ENCODE assay signal across 13 mouse cellular contexts in genomic region chr4:45423406-45423805, GRCm38 (mm10). TPM values are rescaled to one million over a fixed set of nuclear protein-coding genes. Genes with fewer than 3 reads are reported as not detected.
A peak's percentile ranks its signal among the peaks of the same experiment; 100 is the strongest.
DNase-seq lines count a peak whose midpoint lies in the region; ATAC-seq and TF ChIP-seq lines count a peak whose summit lies in the region.
"Had no signal": no experiment of that assay in that cellular context is flagged by ENCODE, and none has a peak within 500 bp of the region (broad histone marks: within the 10 kb centered on the region; RNA-seq: fewer than 3 reads in every experiment).

No protein-coding gene starts in this region.

- TF ChIP-seq POLR2A in ES-Bruce4 (IDR thresholded peaks at IDR 0.05; ENCODE audit: insufficient read depth, low read length): no peak

- H3K4me1 ChIP-seq in kidney, embryonic 14.5 days (ENCODE audit: control insufficient read depth, insufficient read depth, low read length): peaks cover 15% of the 10 kb centered on the region; the same call in 1 of the 2 replicates
- H3K4me1 ChIP-seq in ES-Bruce4 (ENCODE audit: control insufficient read depth, insufficient read depth, low read length): peaks cover 16% of the 10 kb centered on the region
- H3K4me1 ChIP-seq in embryonic facial prominence, embryonic 13.5 days: peaks cover 46% of the 10 kb centered on the region
- H3K4me1 ChIP-seq in lung, embryonic 15.5 days: peaks cover 47% of the 10 kb centered on the region

- H3K36me3 ChIP-seq in kidney, embryonic 14.5 days (ENCODE audit: control insufficient read depth, insufficient read depth, low read length): no peaks in the 10 kb centered on the region; the same call in 1 of the 2 replicates
- no peaks in the 10 kb centered on the region for H3K36me3 ChIP-seq in ES-Bruce4 (ENCODE audit: control insufficient read depth, insufficient read depth, low read length, poor library complexity, severe bottlenecking)
- H3K36me3 ChIP-seq in embryonic facial prominence, embryonic 13.5 days: peaks cover 12% of the 10 kb centered on the region; the same call in 1 of the 2 replicates
- H3K36me3 ChIP-seq in lung, embryonic 15.5 days: no peaks in the 10 kb centered on the region

- no peaks in the 10 kb centered on the region for H3K27me3 ChIP-seq in kidney, embryonic 14.5 days (ENCODE audit: control insufficient read depth, insufficient read depth, low read length)
- H3K27me3 ChIP-seq in ES-Bruce4 (ENCODE audit: control insufficient read depth, insufficient read depth, low read length, poor library complexity, severe bottlenecking): no peaks in the 10 kb centered on the region
- no peaks in the 10 kb centered on the region for H3K27me3 ChIP-seq in embryonic facial prominence, embryonic 13.5 days
- H3K27me3 ChIP-seq in lung, embryonic 15.5 days: no peaks in the 10 kb centered on the region

- no peak overlapping the region for H3K27ac ChIP-seq in kidney, embryonic 14.5 days (ENCODE audit: low read depth, low read length)
- peak overlapping the region; percentile 65 for H3K27ac ChIP-seq in ES-Bruce4 (ENCODE audit: insufficient read depth, low read length)
- no peak overlapping the region for H3K27ac ChIP-seq in embryonic facial prominence, embryonic 13.5 days
- H3K27ac ChIP-seq in lung, embryonic 15.5 days: peak overlapping the region; percentile 49; the same call in 1 of the 2 replicates
- H3K27ac ChIP-seq: heart, adult 2 months had no signal

- H3K9ac ChIP-seq in kidney, embryonic 14.5 days (ENCODE audit: low read depth, low read length): no peak overlapping the region
- H3K9ac ChIP-seq in ES-Bruce4 (ENCODE audit: low read depth, poor library complexity, severe bottlenecking): no peak overlapping the region
- H3K9ac ChIP-seq in embryonic facial prominence, embryonic 13.5 days: peak overlapping the region; percentile 46; the same call in 1 of the 2 replicates
- no peak overlapping the region for H3K9ac ChIP-seq in lung, embryonic 15.5 days

- DNase-seq in kidney, adult 18-20 months: no peak
- no peak for DNase-seq in left cerebral cortex, postnatal 14 days (ENCODE audit: low spot score in 2 of 2)
- DNase-seq in left cerebral cortex, adult 11 months (ENCODE audit: low spot score): no peak
- DNase-seq: adrenal gland, postnatal 14 days; cerebellum, adult 2 months; heart, adult 2 months; right cerebral cortex, postnatal 14 days; thymus, adult 2 months had no signal

- ATAC-seq in kidney, embryonic 14.5 days (ENCODE audit: low FRiP score, low TSS enrichment): 0 out of 2 replicates have a peak, but pooled peaks have one; percentile 22
- no peak for ATAC-seq in embryonic facial prominence, embryonic 13.5 days (ENCODE audit: insufficient number of reproducible peaks, insufficient read depth, low FRiP score, low TSS enrichment, low read depth)
- ATAC-seq in lung, embryonic 15.5 days (ENCODE audit: borderline replicate concordance, extremely low read depth, low FRiP score, low TSS enrichment): peak; percentile 35; the same call in 1 of the 2 replicates

- intact Hi-C loops in left cerebral cortex, postnatal 14 days (cut with DNase I): no loop called here

- 0 out of 2 replicates have a peak, but pooled peaks have one; percentile 37 for TF ChIP-seq EP300 in ES-Bruce4 (IDR thresholded peaks at IDR 0.05; ENCODE audit: insufficient read depth, low read depth, low read length)

- H3K4me2 ChIP-seq in kidney, embryonic 14.5 days (replicated peaks; ENCODE audit: low read depth, low read length): no peak overlapping the region
- no peak overlapping the region for H3K4me2 ChIP-seq in embryonic facial prominence, embryonic 13.5 days
- H3K4me2 ChIP-seq in lung, embryonic 15.5 days: no peak overlapping the region

- no peaks in the 10 kb centered on the region for H3K9me3 ChIP-seq in kidney, embryonic 14.5 days (ENCODE audit: control insufficient read depth, low read length)
- no peaks in the 10 kb centered on the region for H3K9me3 ChIP-seq in ES-Bruce4 (replicated peaks; ENCODE audit: control insufficient read depth, insufficient read depth, low read length, poor library complexity, severe bottlenecking)
- no peaks in the 10 kb centered on the region for H3K9me3 ChIP-seq in embryonic facial prominence, embryonic 13.5 days
- H3K9me3 ChIP-seq in lung, embryonic 15.5 days: no peaks in the 10 kb centered on the region

- WGBS in kidney, embryonic 14.5 days: 32% methylated on average over 8 of the region's 8 CpGs
- WGBS in embryonic facial prominence, embryonic 13.5 days: 20% methylated on average over 8 of the region's 8 CpGs
- 37% methylated on average over 8 of the region's 8 CpGs for WGBS in lung, embryonic 15.5 days

- no peak for TF ChIP-seq CTCF in ES-Bruce4 (IDR thresholded peaks at IDR 0.05; ENCODE audit: low read depth, low read length)

- H3K4me3 ChIP-seq in kidney, embryonic 14.5 days (ENCODE audit: low read length): no peak overlapping the region
- no peak overlapping the region for H3K4me3 ChIP-seq in ES-Bruce4 (ENCODE audit: low read depth, low read length)
- H3K4me3 ChIP-seq in embryonic facial prominence, embryonic 13.5 days: no peak overlapping the region
- H3K4me3 ChIP-seq in lung, embryonic 15.5 days: no peak overlapping the region
- H3K4me3 ChIP-seq: erythroblast, embryonic 14.5 days; heart, adult 2 months had no signal

RNA-seq across cellular contexts. Expression of gene Slc25a51, which starts 14.8 kb away (rescaled TPM):
- polyA plus RNA-seq in kidney, embryonic 14.5 days (2014; fragmentation: Nextera tagmentation; extraction: Ambion mirVana): 52.4 and 71.6 TPM in 2 replicates
- polyA plus RNA-seq in ES-Bruce4 (2011; ENCODE audit: insufficient read depth, insufficient read length, low read depth, missing spikeins): 43.0 and 45.7 TPM in 2 replicates
- polyA plus RNA-seq in embryonic facial prominence, embryonic 13.5 days (2015; fragmentation: Nextera tagmentation; extraction: Ambion mirVana): 62.1 and 62.2 TPM in 2 replicates
- polyA plus RNA-seq in lung, embryonic 15.5 days (2015; fragmentation: Nextera tagmentation; extraction: Ambion mirVana): 65.7 and 68.1 TPM in 2 replicates
- total RNA-seq in left cerebral cortex, postnatal 14 days (2021): 100 to 1,000 TPM; 110 to 111 TPM

Comparison
In these comparisons a context has a peak if more than half of its experiments do, and no peak if none do; other contexts are left out.
1. H3K27ac ChIP-seq: peak in ES-Bruce4 (single experiment) and lung, embryonic 15.5 days (single experiment); none in kidney, embryonic 14.5 days (single experiment) and embryonic facial prominence, embryonic 13.5 days (single experiment).